Mouse (Mus musculus): Measurements from ENCODE around the gene Mcat.

DNA sequence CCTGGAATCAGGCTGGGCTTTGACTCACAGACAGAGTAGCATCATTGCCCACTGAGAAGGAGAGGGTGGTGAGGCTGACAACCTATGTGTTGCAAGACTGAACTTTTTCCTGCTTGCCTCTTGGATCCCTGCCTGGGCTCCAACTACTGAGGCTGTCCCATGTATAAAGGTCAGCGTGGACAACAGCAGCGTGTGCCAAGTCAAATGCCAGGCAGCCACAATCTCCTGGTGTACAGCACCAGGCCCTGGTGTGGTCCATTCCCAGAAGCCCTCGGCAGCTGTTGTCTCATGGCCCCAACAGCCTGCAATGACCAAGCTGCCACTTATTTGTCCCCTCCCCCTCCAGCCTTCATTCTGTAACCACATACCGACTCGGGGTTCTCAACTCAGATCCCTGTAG, 8.0 kb upstream of the Mcat start:
- TF ChIP-seq MAX (IDR thresholded peaks at IDR 0.05; ENCODE audit: low read length) (no peak), CTCF (conservative IDR thresholded peaks at IDR 0.05 in 1 of 2, IDR thresholded peaks at IDR 0.05 in 1 of 2; ENCODE audit: low read depth in 2 of 2, low read length in 2 of 2) (no peak), USF2 (conservative IDR thresholded peaks at IDR 0.05; ENCODE audit: low read depth, low read length) (no peak), EP300 (IDR thresholded peaks at IDR 0.05; ENCODE audit: low read length) (no peak), POLR2A (IDR thresholded peaks at IDR 0.05; ENCODE audit: low read depth, low read length) (no peak), USF1 (IDR thresholded peaks at IDR 0.05; ENCODE audit: low read depth, low read length) (no peak), SIN3A (IDR thresholded peaks at IDR 0.05; ENCODE audit: low read length) (no peak), PAX5 (IDR thresholded peaks at IDR 0.05; ENCODE audit: low read length) (no peak), MAZ (IDR thresholded peaks at IDR 0.05; ENCODE audit: low read depth, low read length) (no peak), POLR2AphosphoS2 (IDR thresholded peaks at IDR 0.05; ENCODE audit: low read depth, low read length) (no peak), MEF2A (IDR thresholded peaks at IDR 0.05; ENCODE audit: borderline replicate concordance, low read depth, low read length) (no peak), E2F4 (IDR thresholded peaks at IDR 0.05; ENCODE audit: insufficient replicate concordance, low read depth, low read length) (no peak), ZMIZ1 (IDR thresholded peaks at IDR 0.05; ENCODE audit: low read depth, low read length) (no peak)
